Mouse (Mus musculus) left cerebral cortex, adult 8-10 months (tissue): Measurements from ENCODE around the gene Oaz3. TPM values are rescaled to one million over a fixed set of nuclear protein-coding genes. Genes with fewer than 3 reads are reported as not detected.

Source experiments
- DNase-seq, 2 experiments: peaks; one replicate each; pipeline ENCODE4 v3.0.0; 2022; ENCODE audit warnings: low spot score in 2 of 2
- total RNA-seq, 4 experiments: library from RNA; stranded (reverse); gene quantifications; 2 replicates each; pipeline ENCODE4 v1.2.4; 2022

Gene Oaz3
- total RNA-seq, 4 experiments from 2014 or later: not detected

DNA sequence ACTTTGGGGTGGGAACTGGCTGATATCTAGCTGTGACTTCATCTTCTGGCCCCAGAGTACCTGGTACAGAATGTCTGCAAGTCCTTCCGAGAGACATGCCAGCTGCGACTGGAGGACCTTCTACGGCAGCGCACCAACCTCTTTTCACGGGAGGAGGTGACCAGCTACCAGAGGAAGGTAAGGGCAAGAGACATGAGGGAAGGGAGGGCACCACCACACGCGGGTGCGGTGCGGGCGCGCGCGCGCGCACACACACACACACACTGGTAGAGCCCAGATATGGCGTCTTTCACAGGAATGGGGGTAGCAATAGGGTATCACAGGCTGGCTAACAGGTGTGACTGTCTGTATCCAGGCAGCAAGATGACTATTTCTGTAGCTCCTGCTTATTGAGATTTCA is 54.3 kb downstream of the Oaz3 start:
- no peak for DNase-seq

DNA sequence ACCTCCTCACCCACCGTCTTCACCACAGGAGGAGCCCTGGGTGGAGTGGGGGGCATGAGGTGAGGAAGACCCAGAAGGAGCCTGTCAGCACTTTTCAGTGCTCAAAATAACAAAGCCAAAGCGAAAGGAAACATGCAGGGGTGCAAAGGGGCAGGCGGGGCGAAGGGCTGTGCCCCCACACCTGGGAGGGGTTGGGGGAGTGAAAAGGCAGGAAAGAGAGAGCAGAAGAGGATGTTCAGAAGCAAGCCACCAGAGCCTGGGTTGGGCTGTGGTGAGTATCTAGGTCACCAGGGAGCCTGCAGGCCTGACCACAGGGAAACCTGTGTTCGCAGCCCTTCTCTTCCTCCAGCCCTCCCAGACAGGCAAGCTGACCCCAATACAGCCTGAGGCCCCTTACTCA is 55.7 kb downstream of the Oaz3 start:
- DNase-seq: no peak

- DNase-seq: no peak
These were observed 56.3 kb downstream of the Oaz3 start for GRCm38 (mm10) chr3:94387391-94387790.

DNA sequence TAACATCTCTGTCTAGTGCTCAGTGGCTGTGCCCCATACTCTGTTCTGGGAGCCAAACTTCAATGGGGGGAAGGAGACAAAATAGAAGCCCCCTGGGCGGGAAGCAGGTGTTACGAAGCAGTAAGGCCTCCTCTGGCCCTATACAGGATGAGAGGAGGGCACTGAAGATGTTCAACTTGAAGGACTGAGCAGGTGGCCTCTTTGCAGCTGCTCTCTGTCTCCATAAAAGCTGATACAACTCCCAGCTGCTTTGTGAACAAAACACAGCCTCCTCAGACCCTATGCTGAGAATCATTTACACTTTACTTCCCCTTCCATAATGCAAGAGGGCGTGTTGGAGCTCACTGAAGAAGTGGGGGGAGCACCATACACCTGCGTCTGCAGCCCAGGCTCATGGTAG is 57.0 kb downstream of the Oaz3 start:
- DNase-seq: no peak

GRCm38 (mm10) chr3:94383476-94383875 is 60.2 kb downstream of the Oaz3 start:
- no peak for DNase-seq

Other genes with a start within 250 kb of the Oaz3 start
- not detected for gene Gm5286, start 247.2 kb downstream of the Oaz3 start, total RNA-seq
- not detected for gene Gm4778, start 179.9 kb downstream of the Oaz3 start, total RNA-seq
- 10 to 100 TPM; 18.6 to 21.8 (median 20.3) TPM for gene Them4, start 133.8 kb downstream of the Oaz3 start, total RNA-seq
- not detected for gene Them5, start 101.8 kb downstream of the Oaz3 start, total RNA-seq
- under 1 TPM in 2 of 4 experiments, not detected in 2; 0.25 to 0.58 TPM for gene C2cd4d, start 81.5 kb downstream of the Oaz3 start, total RNA-seq
- 1 to 10 TPM; 1.3 to 2.6 (median 2.0) TPM for gene Rorc, start 71.1 kb downstream of the Oaz3 start, total RNA-seq
- gene Lingo4, start 45.4 kb downstream of the Oaz3 start, total RNA-seq: 1 to 10 TPM in 3 of 4 experiments, under 1 TPM in 1; 0.97 to 1.2 (median 1.1) TPM
- 10 to 100 TPM; 38.3 to 42.1 (median 41.7) TPM for gene Tdrkh, start 30.6 kb downstream of the Oaz3 start, total RNA-seq
- 10 to 100 TPM; 32.7 to 40.7 (median 38.1) TPM for gene Mrpl9, start 597 bp downstream of the Oaz3 start, total RNA-seq
- 100 to 1,000 TPM; 136 to 175 (median 139) TPM for gene Celf3, start 34.4 kb upstream of the Oaz3 start, total RNA-seq
- 1 to 10 TPM; 5.2 to 6.9 (median 6.1) TPM for gene Riiad1, start 36.4 kb upstream of the Oaz3 start, total RNA-seq
- 100 to 1,000 TPM; 100 to 109 (median 105) TPM for gene Snx27, start 138.8 kb upstream of the Oaz3 start, total RNA-seq
- gene Gm10972, start 199.2 kb upstream of the Oaz3 start, total RNA-seq: not detected
- 1 to 10 TPM; 2.1 to 3.7 (median 2.7) TPM for gene Tuft1, start 215.0 kb upstream of the Oaz3 start, total RNA-seq
- 1 to 10 TPM in 3 of 4 experiments, under 1 TPM in 1; 0.93 to 2.0 (median 1.4) TPM for gene Selenbp2, start 249.6 kb upstream of the Oaz3 start, total RNA-seq